Mouse (Mus musculus): ENCODE data around the gene Narf.

DNA sequence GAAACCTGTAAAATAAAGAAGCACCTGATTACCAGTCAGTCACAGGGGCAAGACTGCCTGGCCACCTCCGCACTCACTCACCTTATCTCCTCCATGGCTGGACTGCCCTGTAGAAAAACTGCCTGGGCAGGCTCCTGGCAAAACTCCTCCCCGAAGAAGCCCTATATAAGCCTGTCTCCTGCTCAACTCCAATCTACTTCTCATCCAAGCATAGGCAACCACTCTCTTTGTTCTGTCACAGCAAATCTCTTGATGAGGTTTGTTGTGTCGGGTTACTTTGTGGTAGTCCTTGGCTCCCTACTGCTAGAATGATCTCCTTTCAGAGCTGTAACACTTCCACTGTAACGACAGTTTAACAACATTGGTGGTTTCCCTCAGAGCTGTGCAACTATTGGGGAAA is 4.3 kb upstream of the Narf start:
- TF ChIP-seq CTCF (IDR thresholded peaks at IDR 0.05; ENCODE audit: insufficient read depth, low read depth, low read length) (no peak), POLR2A (IDR thresholded peaks at IDR 0.05; ENCODE audit: insufficient read depth, low read depth, low read length) (no peak)

All from olfactory bulb, adult 2 months (tissue).